Mouse (Mus musculus) myocyte (in vitro differentiated cells): Measurements from ENCODE around the gene Mum1. TPM values are rescaled to one million over a fixed set of nuclear protein-coding genes. Genes with fewer than 3 reads are reported as not detected.
"Not testable (repeated sequence)": the region's sequence is repeated elsewhere in the genome, so short reads cannot be mapped to it uniquely, and the experiment has no call there.

Experiments used
- H3K27me3 ChIP-seq: one replicate; pipeline ENCODE4 v1.6.1; 2011; ENCODE audit not compliant: control insufficient read depth, insufficient read depth, insufficient read length
- H3K36me3 ChIP-seq: one replicate; pipeline ENCODE4 v1.6.1; 2011; ENCODE audit not compliant: control insufficient read depth, insufficient read depth
- H3K4me2 ChIP-seq: one replicate; pipeline ENCODE4 v1.6.1; 2011; ENCODE audit warnings: low read depth, control low read depth
- H3K4me3 ChIP-seq: one replicate; pipeline ENCODE4 v1.5.1; 2011; ENCODE audit warnings: mild to moderate bottlenecking, control low read depth, moderate library complexity
- H3K79me2 ChIP-seq: one replicate; pipeline ENCODE4 v1.6.1; 2011; ENCODE audit not compliant: control insufficient read depth, insufficient read depth
- H3ac ChIP-seq: one replicate; pipeline ENCODE4 v1.6.1; 2011; ENCODE audit not compliant: control insufficient read depth, insufficient read length
- CEBPB ChIP-seq: IDR thresholded peaks from 2 replicates; pipeline ENCODE4 v1.6.1; 2011; ENCODE audit warnings: mild to moderate bottlenecking, moderate library complexity; ENCODE audit not compliant: poor library complexity, insufficient read depth, severe bottlenecking
- E2F4 ChIP-seq: IDR thresholded peaks from one replicate; pipeline ENCODE4 v1.6.1; 2011; ENCODE audit warnings: mild to moderate bottlenecking, control low read depth, moderate library complexity; ENCODE audit not compliant: insufficient read depth
- MAX ChIP-seq: IDR thresholded peaks from one replicate; pipeline ENCODE4 v1.6.1; 2011; ENCODE audit warnings: low read depth, mild to moderate bottlenecking, control low read depth
- MYOD1 ChIP-seq, 3 experiments: IDR thresholded peaks; one replicate each; pipeline ENCODE4 v1.6.1; 2011; ENCODE audit warnings: control low read depth in 2 of 3, low read depth in 2 of 3, mild to moderate bottlenecking in 2 of 3, moderate library complexity in 1 of 3; ENCODE audit not compliant: insufficient read length in 2 of 3, control insufficient read depth in 1 of 3
- MYOG ChIP-seq, 3 experiments: IDR thresholded peaks; one replicate each; pipeline ENCODE4 v1.6.1; 2011; ENCODE audit warnings: control low read depth in 2 of 3, low read depth in 2 of 3, mild to moderate bottlenecking in 2 of 3; ENCODE audit not compliant: insufficient read length in 2 of 3, control insufficient read depth in 1 of 3, insufficient read depth in 1 of 3
- POLR2A ChIP-seq: IDR thresholded peaks from one replicate; pipeline ENCODE4 v1.6.1; 2011; ENCODE audit warnings: low read depth, mild to moderate bottlenecking, control low read depth, moderate library complexity; ENCODE audit not compliant: insufficient read length
- POLR2AphosphoS2 ChIP-seq: IDR thresholded peaks from one replicate; pipeline ENCODE4 v1.6.1; 2011; ENCODE audit warnings: low read depth, control low read depth; ENCODE audit not compliant: insufficient read length
- REST ChIP-seq: IDR thresholded peaks from one replicate; pipeline ENCODE4 v1.6.1; 2011; ENCODE audit warnings: mild to moderate bottlenecking, control low read depth, moderate library complexity; ENCODE audit not compliant: insufficient read depth, insufficient read length
- SRF ChIP-seq: IDR thresholded peaks from one replicate; pipeline ENCODE4 v1.6.1; 2011; ENCODE audit warnings: low read depth; ENCODE audit not compliant: control insufficient read depth, insufficient read length
- TCF12 ChIP-seq: IDR thresholded peaks from one replicate; pipeline ENCODE4 v1.6.1; 2011; ENCODE audit warnings: mild to moderate bottlenecking, control low read depth; ENCODE audit not compliant: poor library complexity, insufficient read depth, severe bottlenecking
- TCF3 ChIP-seq: IDR thresholded peaks from one replicate; pipeline ENCODE4 v1.6.1; 2011; ENCODE audit warnings: low read depth, control low read depth; ENCODE audit not compliant: insufficient read length
- USF1 ChIP-seq: IDR thresholded peaks from one replicate; pipeline ENCODE4 v1.6.1; 2011; ENCODE audit warnings: low read depth, mild to moderate bottlenecking, control low read depth, moderate library complexity
- polyA plus RNA-seq: library from polyadenylated mRNA; unstranded; fragments of >200 nt; fragmentation: generic; extraction: Trizol; gene quantifications from one replicate; pipeline ENCODE4 v1.2.1, GENCODE M21; 2012; ENCODE audit warnings: missing spikeins

The Mum1 gene
- polyA plus RNA-seq, 1 experiment, result 30.7 TPM

DNA sequence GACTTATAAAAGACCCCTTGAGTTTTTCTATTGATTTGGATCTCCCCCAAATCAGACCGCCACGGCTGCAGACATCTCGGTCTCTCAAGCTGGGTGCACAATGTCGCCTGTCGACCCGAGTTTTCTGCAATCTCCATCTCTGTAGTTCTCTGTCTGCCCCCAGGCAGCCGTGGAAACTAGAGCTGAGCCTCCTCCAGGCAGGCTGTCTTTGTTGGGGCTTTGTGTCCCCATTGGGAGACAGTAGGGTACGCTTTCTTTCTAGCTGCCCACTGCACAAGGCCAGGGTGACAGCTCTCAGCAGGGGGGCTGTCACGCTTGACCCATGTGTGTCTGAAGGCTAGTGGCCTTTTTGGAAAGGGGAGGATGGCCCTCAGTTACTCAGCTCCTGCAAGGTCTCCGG is 18.6 kb upstream of the Mum1 start:
- H3K36me3 ChIP-seq, result no peaks in the 10 kb centered on the region
- H3K79me2 ChIP-seq, result no peaks in the 10 kb centered on the region
- H3K4me2 ChIP-seq, result no peak overlapping the region
- no peak overlapping the region for H3K4me3 ChIP-seq
- TF ChIP-seq TCF12 (no peak), TCF3 (no peak), POLR2A (no peak), MAX (no peak), USF1 (no peak), E2F4 (no peak), SRF (no peak), CEBPB (no peak), MYOD1 (IDR thresholded peaks at IDR 0.05; ENCODE audit: control insufficient read depth in 1 of 3, insufficient read length in 2 of 3, low read depth in 2 of 3) (no peak), REST (no peak)
- no peaks in the 10 kb centered on the region for H3K27me3 ChIP-seq
- H3ac ChIP-seq, result no peak overlapping the region

DNA sequence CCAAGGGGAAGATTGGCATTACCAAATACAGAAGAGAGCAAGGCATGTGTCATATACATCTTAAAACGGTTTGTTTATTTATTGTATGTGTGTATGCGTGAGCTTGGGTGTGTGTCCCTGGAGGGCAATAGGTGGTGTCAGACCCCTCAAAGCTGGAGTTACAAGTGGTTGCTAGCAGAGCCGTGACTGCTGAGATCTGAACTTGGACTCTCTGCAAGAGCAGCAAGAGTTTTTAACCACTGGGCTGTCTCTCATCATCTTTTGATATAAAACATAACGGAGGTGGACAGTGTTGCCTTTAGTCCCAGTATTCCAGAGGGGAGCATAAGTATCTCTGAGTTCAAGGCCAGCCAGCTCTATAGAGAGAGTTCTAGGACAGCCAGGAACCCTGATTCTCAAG is 18.0 kb upstream of the Mum1 start:
- H3K4me2 ChIP-seq, result no peak overlapping the region
- no peak overlapping the region for H3ac ChIP-seq
- H3K36me3 ChIP-seq, result no peaks in the 10 kb centered on the region
- TF ChIP-seq POLR2A (no peak), USF1 (no peak), SRF (no peak), TCF3 (no peak), POLR2AphosphoS2 (no peak), MAX (no peak), TCF12 (no peak), REST (no peak), E2F4 (no peak), CEBPB (no peak), MYOD1 (IDR thresholded peaks at IDR 0.05; ENCODE audit: control insufficient read depth in 1 of 3, insufficient read length in 2 of 3, low read depth in 2 of 3) (no peak), MYOG (IDR thresholded peaks at IDR 0.05; ENCODE audit: control insufficient read depth in 1 of 3, insufficient read depth in 1 of 3, insufficient read length in 2 of 3, low read depth in 2 of 3) (no peak)
- no peaks in the 10 kb centered on the region for H3K27me3 ChIP-seq
- no peaks in the 10 kb centered on the region for H3K79me2 ChIP-seq
- no peak overlapping the region for H3K4me3 ChIP-seq

DNA sequence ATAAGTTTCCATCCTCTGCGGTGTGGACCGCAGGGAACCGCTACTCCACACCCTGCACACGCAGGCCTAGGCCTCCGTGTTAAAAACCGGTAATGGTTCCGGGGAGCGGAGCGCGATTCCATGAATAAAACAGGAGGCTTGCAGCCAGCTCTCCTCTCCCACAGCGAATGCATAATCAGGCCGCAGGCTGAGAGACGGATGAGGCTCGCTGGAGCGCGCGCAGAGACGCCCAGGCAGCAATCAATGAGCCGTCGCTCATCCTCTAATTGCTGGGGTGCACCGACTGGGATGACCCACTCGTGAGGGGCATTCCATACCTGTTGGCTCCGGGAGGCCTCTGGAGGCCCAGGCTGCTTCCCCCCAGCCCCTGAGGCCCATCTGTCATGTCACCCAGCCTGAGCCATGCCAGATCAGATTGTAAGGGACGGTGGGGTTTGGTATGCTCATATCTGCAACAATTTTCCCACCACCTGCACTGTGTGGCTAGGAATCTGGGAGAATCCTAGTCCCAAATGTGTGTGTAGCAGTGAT is 17.3 kb upstream of the Mum1 start:
- TF ChIP-seq TCF12, result no peak
- TF ChIP-seq REST, result no peak
- TF ChIP-seq E2F4, result no peak
- TF ChIP-seq MYOG (IDR thresholded peaks at IDR 0.05; ENCODE audit: control insufficient read depth in 1 of 3, insufficient read depth in 1 of 3, insufficient read length in 2 of 3, low read depth in 2 of 3), result no peak
- no peak for TF ChIP-seq TCF3
- no peak for TF ChIP-seq POLR2AphosphoS2
- TF ChIP-seq USF1, result no peak
- TF ChIP-seq MAX, result no peak
- TF ChIP-seq CEBPB, result no peak
- no peak for TF ChIP-seq MYOD1 (IDR thresholded peaks at IDR 0.05; ENCODE audit: control insufficient read depth in 1 of 3, insufficient read length in 2 of 3, low read depth in 2 of 3)
- no peak for TF ChIP-seq POLR2A
- no peak for TF ChIP-seq SRF
- Histone ChIP-seq H3ac (no peak overlapping the region), H3K36me3 (no peaks in the 10 kb centered on the region), H3K4me3 (no peak overlapping the region), H3K79me2 (no peaks in the 10 kb centered on the region), H3K27me3 (no peaks in the 10 kb centered on the region), H3K4me2 (no peak overlapping the region)

DNA sequence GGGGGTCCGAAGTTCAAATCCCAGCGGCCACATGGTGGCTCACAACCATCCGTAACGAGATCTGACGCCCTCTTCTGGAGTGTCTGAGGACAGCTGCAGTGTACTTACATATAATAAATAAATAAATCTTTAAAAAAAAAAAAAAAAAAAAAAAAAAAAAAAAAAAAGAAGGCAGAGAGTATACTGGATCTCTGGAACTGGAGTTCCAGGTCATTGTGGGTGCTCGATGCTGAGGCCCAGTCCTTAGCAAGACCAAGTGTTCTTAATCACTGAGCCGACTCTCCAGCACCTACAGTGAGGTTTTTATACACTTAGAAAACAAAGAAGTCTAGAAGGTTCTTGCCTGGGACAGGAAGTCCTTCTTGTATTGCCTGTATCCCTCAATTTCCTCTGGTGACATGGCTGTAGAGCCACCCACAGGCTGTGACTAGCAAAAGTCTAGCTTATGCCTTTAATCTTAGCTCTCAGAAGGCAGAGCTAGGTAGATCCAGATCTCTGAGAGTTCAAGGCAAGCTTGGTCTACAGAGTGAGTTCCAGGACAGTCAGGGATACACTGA is 14.6 kb upstream of the Mum1 start:
- not testable (repeated sequence) for H3K36me3 ChIP-seq, H3K4me2 ChIP-seq, H3K79me2 ChIP-seq, H3K27me3 ChIP-seq, H3K4me3 ChIP-seq, H3ac ChIP-seq

DNA sequence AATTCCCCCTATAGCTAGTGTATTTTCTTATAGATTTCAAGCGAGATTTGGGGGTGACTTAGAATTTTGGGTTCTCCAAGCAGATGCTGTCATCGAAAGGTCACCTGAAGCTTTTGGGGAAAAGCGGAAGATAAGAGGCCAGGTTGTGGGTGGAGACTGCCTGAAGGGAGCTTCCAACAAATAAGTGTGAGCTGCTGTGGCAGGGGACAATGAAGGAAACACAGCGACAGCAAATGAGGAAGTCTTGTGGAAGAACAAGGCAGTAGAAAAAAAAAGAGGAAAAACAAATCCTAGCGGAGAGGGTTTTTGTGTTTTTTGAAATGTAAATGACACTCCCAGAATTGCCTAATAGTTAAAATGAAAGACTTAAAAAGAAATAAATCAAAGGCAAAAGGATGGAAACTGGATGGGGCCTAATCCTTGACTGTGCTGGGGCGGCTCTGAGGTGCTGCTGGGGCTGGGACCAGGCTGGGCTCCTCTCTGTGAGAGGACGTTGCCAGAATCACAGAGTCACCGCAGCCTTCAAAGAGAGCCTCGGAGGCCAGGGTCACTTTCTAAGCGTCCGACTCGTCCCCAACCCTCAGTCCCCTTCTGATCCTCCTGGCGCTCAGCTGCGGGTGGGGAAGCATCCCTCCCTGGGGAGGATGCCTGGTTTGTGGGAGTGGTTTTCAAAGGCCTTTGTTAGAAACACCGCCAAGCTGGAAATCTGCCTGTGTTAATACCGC is 11.0 kb upstream of the Mum1 start:
- Histone ChIP-seq H3K27me3 (no peaks in the 10 kb centered on the region), H3K36me3 (no peaks in the 10 kb centered on the region), H3K79me2 (no peaks in the 10 kb centered on the region), H3K4me2 (no peak overlapping the region), H3ac (no peak overlapping the region), H3K4me3 (no peak overlapping the region)
- TF ChIP-seq POLR2AphosphoS2 (no peak), TCF12 (no peak), POLR2A (no peak), TCF3 (no peak), SRF (no peak), REST (no peak), MYOD1 (IDR thresholded peaks at IDR 0.05; ENCODE audit: control insufficient read depth in 1 of 3, insufficient read length in 2 of 3, low read depth in 2 of 3) (no peak), CEBPB (no peak), MYOG (IDR thresholded peaks at IDR 0.05; ENCODE audit: control insufficient read depth in 1 of 3, insufficient read depth in 1 of 3, insufficient read length in 2 of 3, low read depth in 2 of 3) (no peak), E2F4 (no peak), USF1 (no peak), MAX (no peak)
